Comparison of ENCODE assay signal across 2 mouse cellular contexts in the genomic region with DNA sequence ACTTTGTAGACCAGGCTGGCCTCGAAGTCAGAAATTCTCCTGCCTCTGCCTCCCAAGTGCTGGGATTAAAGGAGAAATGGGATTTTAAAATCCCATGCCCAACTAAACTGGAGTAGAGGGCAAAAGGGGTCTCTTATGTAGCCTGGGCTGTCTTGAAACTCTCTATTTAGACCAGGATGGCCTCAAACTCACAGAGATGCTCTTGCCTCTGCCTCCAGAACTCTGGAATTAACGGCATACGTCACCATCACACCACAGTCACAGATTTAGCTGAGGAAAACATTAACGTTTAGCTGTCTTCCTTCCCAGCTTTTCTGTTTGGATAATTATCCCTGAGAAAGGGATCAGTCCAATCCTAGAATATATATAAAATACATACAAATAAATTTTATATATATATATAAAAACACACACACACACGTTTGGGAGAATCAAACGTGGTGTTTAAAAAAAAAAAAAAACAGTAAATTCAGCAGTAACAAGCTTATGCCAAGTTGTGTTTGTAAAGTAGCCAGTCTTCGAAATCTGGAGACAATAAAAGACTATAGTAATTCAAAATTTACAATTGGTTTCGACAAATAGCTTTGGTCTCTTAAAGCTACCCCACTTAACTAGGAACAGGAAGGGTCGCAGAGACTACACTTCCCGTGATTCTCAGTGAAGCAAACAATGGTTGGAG.
TF ChIP-seq lines count a peak whose summit lies in the region.

No protein-coding gene starts in this region.

TF ChIP-seq in C2C12, 6 proteins besides CTCF, POLR2A, EP300 and RAD21:
- TF ChIP-seq MAX (IDR thresholded peaks at IDR 0.05) (no peak), MYOD1 (IDR thresholded peaks at IDR 0.05; ENCODE audit: control insufficient read depth, insufficient read length, low read depth) (no peak), CEBPB (IDR thresholded peaks at IDR 0.05; ENCODE audit: low read depth) (peak; percentile 0)

TF ChIP-seq in CH12.LX, 34 proteins besides CTCF, POLR2A, EP300 and RAD21:
- TF ChIP-seq POLR2AphosphoS2 (IDR thresholded peaks at IDR 0.05; ENCODE audit: low read depth, low read length), result no peak
- no peak for TF ChIP-seq MXI1 (IDR thresholded peaks at IDR 0.05; ENCODE audit: low read depth, low read length)
- TF ChIP-seq ZNF384 (IDR thresholded peaks at IDR 0.05; ENCODE audit: low read depth, low read length), result peak; percentile 73; the same call in 1 of the 2 replicates
- TF ChIP-seq NRF1 (IDR thresholded peaks at IDR 0.05; ENCODE audit: low read depth, low read length), result no peak
